Mouse (Mus musculus): Measurements from ENCODE around the gene Plcxd3.
"Not testable (repeated sequence)": the region's sequence is repeated elsewhere in the genome, so short reads cannot be mapped to it uniquely, and the experiment has no call there.

The Plcxd3 gene

DNA sequence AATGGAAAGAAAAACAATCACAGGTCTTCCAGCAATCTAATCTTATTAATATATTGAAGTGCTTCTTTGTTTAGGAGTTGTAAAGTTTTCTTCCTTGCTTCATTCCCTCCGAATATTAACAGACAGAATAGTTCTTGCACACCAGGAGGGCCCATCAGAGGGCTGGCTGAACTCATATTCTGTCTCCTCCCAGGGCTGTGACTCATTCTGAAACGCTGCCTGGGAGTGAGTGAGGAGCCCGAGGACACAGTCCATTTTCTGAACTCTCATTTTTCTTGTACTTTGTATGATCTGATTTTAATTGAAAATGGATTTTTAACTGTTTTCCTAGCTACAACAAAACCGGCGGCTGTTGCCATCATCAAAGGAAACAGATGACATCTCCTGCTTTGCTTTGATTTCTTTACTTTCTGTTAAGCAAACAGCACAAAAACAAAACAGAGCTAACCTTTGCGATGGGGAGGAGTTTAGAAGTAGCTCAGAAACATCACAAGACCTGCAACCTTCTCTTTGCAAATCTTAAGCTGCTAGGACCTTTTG is 186.2 kb downstream of the Plcxd3 start:
- DNase-seq: no peak

DNA sequence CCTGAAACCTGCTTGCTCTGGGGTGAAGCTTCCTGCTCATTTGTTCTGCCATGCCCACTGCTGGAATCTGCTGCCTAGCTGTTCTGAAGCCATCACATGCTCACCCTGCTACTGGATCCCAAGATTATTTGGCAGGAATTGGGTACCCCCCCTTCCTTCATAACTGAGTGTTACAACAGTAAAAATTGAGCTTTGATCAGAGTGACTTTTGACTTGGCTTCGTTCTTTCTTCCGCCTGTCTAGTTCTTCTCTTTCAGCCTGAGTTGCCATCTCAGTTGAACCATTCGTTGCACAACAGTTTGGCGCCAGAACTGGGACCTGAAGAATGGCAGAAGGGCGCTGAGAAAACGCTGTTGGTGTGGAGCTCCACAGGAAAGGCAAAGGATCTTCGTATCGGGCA is 220.2 kb downstream of the Plcxd3 start:
- not testable (repeated sequence) for DNase-seq

DNA sequence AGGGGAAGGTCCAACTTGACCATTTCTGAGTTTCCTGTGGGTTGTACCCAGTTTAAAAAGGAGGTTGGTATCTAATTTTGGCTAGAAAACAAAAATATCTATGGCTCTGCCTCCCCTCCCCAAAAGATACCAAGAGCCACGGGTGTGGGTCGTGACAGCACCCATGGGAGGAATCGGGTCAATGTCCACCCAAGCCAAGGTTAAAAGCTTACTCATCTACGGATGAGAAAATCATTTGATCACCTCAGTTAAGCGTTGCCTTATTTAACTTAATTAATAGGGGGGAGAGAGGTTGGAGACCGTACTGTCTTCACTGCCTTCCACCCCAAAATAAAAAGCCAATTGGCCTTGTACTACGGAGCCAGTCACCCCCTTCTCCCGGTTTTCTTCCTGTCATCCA is 223.4 kb downstream of the Plcxd3 start:
- DNase-seq: not testable (repeated sequence)

DNA sequence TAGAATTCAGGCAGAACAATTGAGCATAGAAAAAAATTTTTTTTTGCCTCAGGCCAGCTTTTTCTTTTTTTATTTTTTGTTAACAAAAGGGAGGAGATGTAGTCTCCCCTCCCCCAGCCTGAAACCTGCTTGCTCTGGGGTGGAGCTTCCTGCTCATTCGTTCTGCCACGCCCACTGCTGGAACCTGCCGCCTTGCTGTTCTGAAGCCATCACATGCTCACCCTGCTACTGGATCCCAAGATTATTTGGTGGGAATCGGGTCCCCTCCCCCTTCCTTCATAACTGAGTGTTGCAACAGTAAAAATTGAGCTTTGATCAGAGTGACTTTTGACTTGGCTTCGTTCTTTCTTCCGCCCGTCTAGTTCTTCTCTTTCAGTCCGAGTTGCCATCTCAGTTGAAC is 224.0 kb downstream of the Plcxd3 start:
- not testable (repeated sequence) for DNase-seq

DNA sequence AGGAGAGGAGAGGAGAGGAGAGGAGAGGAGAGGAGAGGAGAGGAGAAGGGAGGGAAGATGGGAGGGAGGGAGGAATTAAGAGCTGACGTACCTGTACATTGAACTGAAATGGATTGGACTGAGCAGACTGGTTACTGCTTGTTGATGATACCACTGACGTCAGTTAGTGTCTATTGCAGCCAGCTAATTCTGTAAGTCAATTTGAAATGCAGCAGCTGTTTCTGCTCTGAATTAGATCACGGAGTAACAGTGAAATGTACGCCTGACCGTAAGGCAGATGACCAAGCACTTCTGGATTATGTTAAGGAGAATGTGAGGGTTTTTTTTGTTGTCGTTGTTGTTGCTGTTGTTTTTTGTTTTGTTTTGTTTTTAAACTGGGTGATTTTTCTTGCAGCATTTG is 230.3 kb downstream of the Plcxd3 start:
- no peak for DNase-seq
